Mouse (Mus musculus): ENCODE data around the gene Fam71f1.

Gene Fam71f1

GRCm38 (mm10) chr6:29308846-29309605, 9.9 kb upstream of the Fam71f1 start:
- POLR2A ChIA-PET = interaction anchor here (0.6 to 8.8 kb wide), 44 partner anchors 9 to 363 kb away, joined by 3 to 75 read pairs (median 5); partner anchors contain the start of genes Calu (in 4 of the 4), Hilpda (in 2 of the 4), Fam71f2 (in 1 of the 4) and Impdh1 (in 1 of the 4)

DNA sequence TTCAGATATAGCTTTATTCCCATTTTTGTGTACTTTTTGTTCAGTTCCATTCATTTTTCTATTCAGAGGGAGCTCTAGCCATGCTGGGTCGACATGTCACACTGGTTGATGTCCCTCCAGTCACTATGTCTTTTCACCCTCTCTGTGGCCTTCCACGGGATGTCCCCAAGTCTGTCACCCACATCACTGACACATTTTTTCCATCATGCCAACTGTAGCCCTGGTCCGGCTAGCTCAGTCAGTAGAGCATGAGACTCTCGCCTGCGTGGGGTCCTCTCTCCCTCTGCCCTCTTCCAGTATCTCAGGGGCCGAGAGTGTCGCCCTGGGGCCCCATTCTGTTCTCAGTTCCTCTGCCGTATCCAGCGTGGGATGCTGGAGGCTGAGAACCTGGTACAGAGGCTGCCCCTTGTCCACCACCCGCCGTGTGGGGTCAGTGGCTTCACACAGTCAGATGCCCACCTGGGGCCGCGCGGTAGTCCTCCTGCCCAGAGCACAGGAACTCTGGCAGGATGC, 5.2 kb upstream of the Fam71f1 start:
- ChIA-PET CTCF (interaction anchor here in 2 of 4 experiments (0.6 kb wide), 2 partner anchors 9 to 73 kb away, joined by 3 to 4 read pairs; no protein-coding TSS in a partner anchor), POLR2A (interaction anchor here in 1 of 4 experiments (1.3 to 3.2 kb wide), 2 partner anchors 10 to 34 kb away, joined by 3 to 18 read pairs; partner anchors contain the start of gene Calu)

More at GRCm38 (mm10) chr6:29308846-29309605, 9.9 kb upstream of the Fam71f1 start:
- CTCF ChIA-PET = interaction anchor here (0.6 to 2.2 kb wide), 7 partner anchors 25 to 226 kb away, joined by 3 to 7 read pairs (median 4); partner anchors contain the start of genes Calu (in 1 of the 4) and Fam71f2 (in 1 of the 4)

DNA sequence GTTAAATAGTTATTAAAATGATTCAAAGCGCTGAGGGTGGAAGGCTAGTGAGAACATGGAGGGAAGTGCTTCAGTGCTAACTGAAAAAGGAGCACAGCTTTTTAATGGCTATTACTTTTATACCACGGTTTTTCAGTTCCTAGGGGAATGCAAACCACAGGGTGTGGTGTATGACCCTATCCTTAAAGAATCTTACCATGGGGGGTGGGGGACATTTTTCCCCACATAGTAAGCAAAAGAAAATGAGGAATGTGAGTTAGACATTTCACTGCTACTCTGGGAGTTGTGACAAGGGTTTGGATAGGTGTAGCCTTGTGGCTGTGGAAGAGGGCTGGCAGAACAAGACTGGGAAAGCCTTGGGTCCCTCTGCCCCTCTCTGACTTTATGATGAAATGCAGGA, 1.7 kb upstream of the Fam71f1 start:
- ChIA-PET CTCF (interaction anchor here in 1 of 4 experiments (0.6 kb wide), 1 partner anchor 211 kb away, joined by 3 read pairs; no protein-coding TSS in a partner anchor), POLR2A (interaction anchor here in 2 of 4 experiments (1.0 to 1.1 kb wide), 2 partner anchors 8 to 30 kb away, joined by 4 read pairs; partner anchors contain the start of gene Calu (in 1 of the 2))

DNA sequence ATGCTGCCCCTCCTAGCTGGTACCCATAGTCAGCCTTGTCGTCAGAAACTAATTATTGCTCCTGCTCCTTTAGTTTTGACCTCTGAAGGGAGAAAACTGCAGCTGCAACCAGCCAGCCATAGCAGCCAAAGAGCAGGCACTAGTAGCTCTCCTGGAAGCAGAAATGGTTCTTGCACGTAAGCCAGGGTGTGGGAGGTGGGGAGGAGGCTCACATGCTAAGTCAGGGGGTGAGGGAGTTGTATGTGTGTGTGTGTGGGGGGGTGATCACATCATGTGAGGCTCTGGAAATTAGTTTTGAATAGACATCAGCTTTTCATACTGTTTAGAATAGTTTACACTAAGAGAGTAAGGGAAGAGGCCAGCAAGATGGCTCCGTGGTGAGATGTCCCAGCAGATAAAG, 999 bp upstream of the Fam71f1 start:
- POLR2A ChIA-PET = interaction anchor here in 2 of 4 experiments (1.0 to 1.1 kb wide), 2 partner anchors 8 to 30 kb away, joined by 4 read pairs; partner anchors contain the start of gene Calu (in 1 of the 2)
- CTCF ChIA-PET = interaction anchor here in 1 of 4 experiments (0.6 kb wide), 1 partner anchor 210 kb away, joined by 3 read pairs; no protein-coding TSS in a partner anchor

- ChIA-PET CTCF (interaction anchor here in 1 of 4 experiments (1.7 kb wide), 1 partner anchor 26 kb away, joined by 4 read pairs; the partner anchor contains the start of gene Calu), POLR2A (interaction anchor here in 2 of 4 experiments (0.8 to 4.7 kb wide), 5 partner anchors 12 to 30 kb away, joined by 3 to 32 read pairs (median 13); partner anchors contain the start of gene Calu (in 2 of the 2))
Observed at GRCm38 (mm10) chr6:29321586-29321985, 2.6 kb downstream of the Fam71f1 start.

DNA sequence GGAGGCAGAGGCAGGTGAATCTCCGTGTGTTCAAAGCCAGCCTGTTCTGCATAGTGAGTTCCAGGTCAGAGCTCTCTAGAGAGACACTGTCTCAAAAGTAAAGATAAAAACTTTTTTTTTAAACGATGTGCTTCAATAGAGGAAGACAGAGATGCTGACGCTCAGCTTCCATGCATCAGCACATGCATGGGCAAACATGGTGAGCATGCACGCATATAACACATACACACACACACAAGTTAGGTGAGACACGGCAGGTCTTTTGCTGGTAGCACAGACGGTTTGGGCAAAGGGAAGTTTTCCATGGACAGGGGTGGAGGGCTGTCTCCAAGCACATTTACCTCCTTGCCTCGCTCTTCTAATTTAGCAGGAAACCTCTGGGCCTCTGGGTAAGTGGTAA, 3.2 kb downstream of the Fam71f1 start:
- POLR2A ChIA-PET = interaction anchor here in 3 of 4 experiments (0.6 to 4.7 kb wide), 13 partner anchors 9 to 878 kb away, joined by 3 to 32 read pairs (median 4); partner anchors contain the start of genes Calu (in 2 of the 3) and Opn1sw (in 1 of the 3)
- CTCF ChIA-PET = interaction anchor here in 2 of 4 experiments (1.6 to 1.9 kb wide), 3 partner anchors 17 to 26 kb away, joined by 4 to 5 read pairs (median 4); partner anchors contain the start of gene Calu (in 1 of the 2)

- ChIA-PET POLR2A (interaction anchor here in 3 of 4 experiments (0.6 to 4.7 kb wide), 14 partner anchors 8 to 204 kb away, joined by 3 to 32 read pairs (median 4); partner anchors contain the start of genes Calu (in 3 of the 3) and Opn1sw (in 1 of the 3)), CTCF (interaction anchor here (0.5 to 1.9 kb wide), 6 partner anchors 18 to 683 kb away, joined by 3 to 5 read pairs (median 4); partner anchors contain the start of gene Calu (in 1 of the 4))
Observed at GRCm38 (mm10) chr6:29322735-29323134, 3.8 kb downstream of the Fam71f1 start.

- CTCF ChIA-PET = no interaction called here
Observed at GRCm38 (mm10) chr6:29326961-29327360, 8.0 kb downstream of the Fam71f1 start.

GRCm38 (mm10) chr6:29329514-29329913, 10.6 kb downstream of the Fam71f1 start:
- POLR2A ChIA-PET = interaction anchor here in 3 of 4 experiments (0.6 to 4.8 kb wide), 7 partner anchors 18 to 432 kb away, joined by 3 to 30 read pairs (median 10); partner anchors contain the start of gene Calu (in 2 of the 3)
- CTCF ChIA-PET = interaction anchor here in 2 of 4 experiments (0.6 to 0.7 kb wide), 2 partner anchors 89 to 101 kb away, joined by 4 read pairs; no protein-coding TSS in a partner anchor

More at GRCm38 (mm10) chr6:29326961-29327360, 8.0 kb downstream of the Fam71f1 start:
- POLR2A ChIA-PET = interaction anchor here in 3 of 4 experiments (0.6 to 3.2 kb wide), 4 partner anchors 20 to 238 kb away, joined by 3 to 16 read pairs (median 6); partner anchors contain the start of gene Calu (in 2 of the 3)

DNA sequence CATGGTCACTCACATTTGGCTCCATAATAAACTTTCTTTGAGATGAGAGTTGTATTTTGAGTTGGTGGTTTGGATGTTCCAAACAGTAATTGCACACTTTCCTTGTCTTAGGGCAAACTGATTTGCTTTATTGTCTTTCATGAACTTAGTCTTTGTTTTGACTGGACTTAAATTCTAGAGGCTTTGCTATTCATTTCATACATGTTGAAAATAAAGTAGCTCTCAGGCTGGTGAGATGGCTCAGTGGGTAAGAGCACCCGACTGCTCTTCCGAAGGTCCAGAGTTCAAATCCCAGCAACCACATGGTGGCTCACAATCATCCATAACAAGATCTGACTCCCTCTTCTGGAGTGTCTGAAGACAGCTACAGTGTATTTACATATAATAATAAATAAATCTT, 27.6 kb downstream of the Fam71f1 start:
- CTCF ChIA-PET = interaction anchor here in 2 of 4 experiments (0.6 to 2.7 kb wide), 2 partner anchors 42 to 43 kb away, joined by 5 to 17 read pairs; no protein-coding TSS in a partner anchor
- POLR2A ChIA-PET = interaction anchor here in 3 of 4 experiments (0.5 to 5.2 kb wide), 27 partner anchors 8 to 373 kb away, joined by 3 to 75 read pairs (median 15); partner anchors contain the start of genes Hilpda (in 2 of the 3), Impdh1 (in 1 of the 3), Irf5 (in 1 of the 3) and Kcp (in 1 of the 3)

- ChIA-PET POLR2A (interaction anchor here (0.5 to 5.2 kb wide), 101 partner anchors 9 to 926 kb away, joined by 3 to 75 read pairs (median 6); partner anchors contain the start of genes Hilpda (in 3 of the 4), Rbm28 (in 3 of the 4), Ccdc136 (in 2 of the 4) and Irf5 (in 2 of the 4)), CTCF (interaction anchor here in 3 of 4 experiments (0.9 to 2.7 kb wide), 9 partner anchors 25 to 169 kb away, joined by 3 to 17 read pairs (median 4); partner anchors contain the start of genes Fam71f2 (in 1 of the 3), Hilpda (in 1 of the 3) and Impdh1 (in 1 of the 3))
Observed at GRCm38 (mm10) chr6:29347189-29347588, 28.2 kb downstream of the Fam71f1 start.

GRCm38 (mm10) chr6:29347665-29348370, 28.9 kb downstream of the Fam71f1 start, which contains the start of gene Calu:
Gene Calu (plus strand): TSS chr6:29348069.
- CTCF ChIA-PET = interaction anchor here in 3 of 4 experiments (0.6 to 2.7 kb wide), 16 partner anchors 26 to 176 kb away, joined by 3 to 17 read pairs (median 4); partner anchors contain the start of genes Fam71f2 (in 2 of the 3), Hilpda (in 2 of the 3), Impdh1 (in 1 of the 3) and Opn1sw (in 1 of the 3)
- POLR2A ChIA-PET = interaction anchor here (0.5 to 5.2 kb wide), 151 partner anchors 9 to 1010 kb away, joined by 3 to 75 read pairs (median 4); partner anchors contain the start of genes Ccdc136 (in 3 of the 4), Hilpda (in 3 of the 4), Opn1sw (in 3 of the 4) and Rbm28 (in 3 of the 4)

GRCm38 (mm10) chr6:29348371-29348724, 29.4 kb downstream of the Fam71f1 start:
- CTCF ChIA-PET = interaction anchor here in 3 of 4 experiments (0.6 to 2.7 kb wide), 16 partner anchors 26 to 228 kb away, joined by 3 to 17 read pairs (median 4); partner anchors contain the start of genes Fam71f2 (in 2 of the 3), Hilpda (in 2 of the 3), Impdh1 (in 1 of the 3) and Opn1sw (in 1 of the 3)
- POLR2A ChIA-PET = interaction anchor here (0.5 to 5.2 kb wide), 135 partner anchors 9 to 1010 kb away, joined by 3 to 75 read pairs (median 5); partner anchors contain the start of genes Ccdc136 (in 3 of the 4), Hilpda (in 3 of the 4), Opn1sw (in 3 of the 4) and Rbm28 (in 3 of the 4)

GRCm38 (mm10) chr6:29351613-29352012, 32.7 kb downstream of the Fam71f1 start:
- POLR2A ChIA-PET = interaction anchor here in 3 of 4 experiments (0.6 to 5.2 kb wide), 13 partner anchors 7 to 921 kb away, joined by 3 to 75 read pairs (median 4); no protein-coding TSS in a partner anchor
- CTCF ChIA-PET = interaction anchor here in 3 of 4 experiments (0.7 to 1.5 kb wide), 7 partner anchors 16 to 145 kb away, joined by 3 to 13 read pairs (median 3); no protein-coding TSS in a partner anchor

- ChIA-PET CTCF (no interaction called here), POLR2A (interaction anchor here in 1 of 4 experiments (1.3 kb wide), 1 partner anchor 44 kb away, joined by 4 read pairs; no protein-coding TSS in a partner anchor)
Observed at GRCm38 (mm10) chr6:29352816-29353215, 33.9 kb downstream of the Fam71f1 start.

DNA sequence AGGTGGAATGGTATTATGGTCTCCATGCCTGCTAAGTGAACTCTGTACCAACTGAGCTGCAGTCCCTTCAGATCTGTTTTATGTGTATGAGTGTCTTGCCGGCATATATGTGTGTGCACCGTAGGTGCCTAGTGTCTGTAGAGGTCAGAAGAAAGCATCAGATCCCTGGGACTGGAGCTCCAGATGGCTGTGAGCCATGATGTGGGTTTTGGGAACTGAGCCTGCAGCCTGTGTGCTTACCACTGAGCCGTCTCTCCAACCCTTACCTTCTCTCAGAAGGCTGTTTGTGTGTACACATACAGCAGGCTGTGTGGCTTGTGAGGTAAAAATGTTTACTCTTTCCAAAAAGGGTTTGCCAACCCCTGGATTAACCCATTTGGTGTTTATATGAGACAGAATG, 40.4 kb downstream of the Fam71f1 start:
- POLR2A ChIA-PET = interaction anchor here in 2 of 4 experiments (0.5 to 4.8 kb wide), 7 partner anchors 8 to 157 kb away, joined by 3 to 43 read pairs (median 4); partner anchors contain the start of gene Calu (in 2 of the 2)
- CTCF ChIA-PET = interaction anchor here in 2 of 4 experiments (0.6 to 1.3 kb wide), 3 partner anchors 9 to 217 kb away, joined by 3 to 6 read pairs (median 5); no protein-coding TSS in a partner anchor
